Mouse (Mus musculus) hindbrain, embryonic 10.5 days (tissue): ENCODE results near the gene E330014E10Rik. TPM values are rescaled to one million over a fixed set of nuclear protein-coding genes. Genes with fewer than 3 reads are reported as not detected.
"Not testable (repeated sequence)": the region's sequence is repeated elsewhere in the genome, so short reads cannot be mapped to it uniquely, and the experiment has no call there.

ENCODE experiments used
- DNase-seq: peaks from one replicate; pipeline ENCODE4 v3.0.0-alpha.2; 2017; ENCODE audit warnings: low spot score
- H3K27ac ChIP-seq: fragments of 300-500 bp; sonication (generic); 2 replicates; pipeline ENCODE4 v1.5.1; 2016; ENCODE audit warnings: mild to moderate bottlenecking, moderate library complexity
- H3K27me3 ChIP-seq: fragments of 300-500 bp; sonication (generic); 2 replicates; pipeline ENCODE4 v1.6.1; 2016; ENCODE audit warnings: mild to moderate bottlenecking; ENCODE audit not compliant: poor library complexity, insufficient read depth, severe bottlenecking
- H3K36me3 ChIP-seq: fragments of 300-500 bp; sonication (generic); 2 replicates; pipeline ENCODE4 v1.6.1; 2016; ENCODE audit warnings: mild to moderate bottlenecking, moderate library complexity
- H3K4me1 ChIP-seq: fragments of 300-500 bp; sonication (generic); replicated peaks from 2 replicates; pipeline ENCODE4 v1.6.1; 2016; ENCODE audit warnings: mild to moderate bottlenecking
- H3K4me3 ChIP-seq: fragments of 300-500 bp; sonication (generic); 2 replicates; pipeline ENCODE4 v1.5.1; 2016; ENCODE audit warnings: mild to moderate bottlenecking, moderate library complexity
- H3K9me3 ChIP-seq: fragments of 300-500 bp; sonication (generic); 2 replicates; pipeline ENCODE4 v1.6.1; 2016; ENCODE audit warnings: mild to moderate bottlenecking, moderate library complexity
- WGBS: fragments of 180-500 bp; shearing (Covaris S2); methylation state at CpG from one replicate; pipeline ENCODE4 v1.1.7; 2016; 5-methylcytosine and 5-hydroxymethylcytosine counted together
- polyA plus RNA-seq: library from polyadenylated mRNA; unstranded; fragments of >200 nt; fragmentation: Nextera tagmentation; extraction: Ambion mirVana; gene quantifications from 2 replicates; pipeline ENCODE4 v1.2.1, GENCODE M21; 2016

Gene E330014E10Rik
- not detected in 2 replicates for polyA plus RNA-seq

DNA sequence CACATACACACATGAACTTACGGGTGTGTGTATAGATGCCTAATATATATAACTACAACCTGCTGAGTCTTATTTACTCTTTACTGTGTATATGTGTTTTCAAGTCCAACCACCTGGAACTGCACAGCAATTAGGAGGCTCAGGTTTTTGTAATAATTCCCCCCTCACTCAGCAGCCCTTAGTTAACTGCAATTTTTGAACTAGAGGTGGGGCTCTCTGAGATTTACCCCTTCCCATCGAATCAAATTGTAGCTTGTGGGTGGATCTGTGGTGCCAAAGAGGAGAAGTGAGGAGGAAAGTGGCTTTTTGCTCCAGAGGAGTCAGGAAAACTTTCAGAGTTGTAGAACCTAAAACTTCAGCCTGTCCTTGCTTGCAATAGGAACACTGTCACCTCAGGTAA lies at the start of gene E330014E10Rik:
Gene E330014E10Rik (plus strand): TSS at position 301 of the 400 bp plus-strand sequence.
- H3K27ac ChIP-seq, result not testable (repeated sequence)
- WGBS, result no CpG with 5 or more reads among the region's 2 CpGs

DNA sequence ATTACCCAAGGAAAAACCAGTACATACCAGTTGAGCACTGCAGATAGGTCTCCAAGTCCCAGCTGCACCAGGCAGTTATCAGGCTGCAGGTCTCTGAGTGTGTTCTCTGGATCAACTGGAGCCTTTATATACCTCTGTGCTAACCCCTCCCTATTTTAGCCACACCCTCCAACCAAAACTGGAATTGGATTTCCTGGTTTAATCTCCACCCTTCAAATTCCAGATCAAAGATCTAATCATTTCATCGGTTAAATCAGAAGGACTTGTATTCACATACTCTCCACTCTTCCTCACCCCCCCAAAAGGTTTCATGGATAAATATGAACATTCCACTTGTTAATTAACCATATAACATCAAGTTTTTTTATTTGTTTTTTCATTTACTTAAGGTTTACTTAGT lies 39.7 kb upstream of the E330014E10Rik start, which contains the start of gene Gm7978:
Gene Gm7978 (minus strand): TSS at position 101 of the 400 bp plus-strand sequence.
- H3K4me1 ChIP-seq, result not testable (repeated sequence)

More for the DNA sequence above, at the start of gene E330014E10Rik:
- H3K9me3 ChIP-seq, H3K27me3 ChIP-seq, H3K4me1 ChIP-seq, H3K4me3 ChIP-seq, H3K36me3 ChIP-seq, DNase-seq: not testable (repeated sequence)

DNA sequence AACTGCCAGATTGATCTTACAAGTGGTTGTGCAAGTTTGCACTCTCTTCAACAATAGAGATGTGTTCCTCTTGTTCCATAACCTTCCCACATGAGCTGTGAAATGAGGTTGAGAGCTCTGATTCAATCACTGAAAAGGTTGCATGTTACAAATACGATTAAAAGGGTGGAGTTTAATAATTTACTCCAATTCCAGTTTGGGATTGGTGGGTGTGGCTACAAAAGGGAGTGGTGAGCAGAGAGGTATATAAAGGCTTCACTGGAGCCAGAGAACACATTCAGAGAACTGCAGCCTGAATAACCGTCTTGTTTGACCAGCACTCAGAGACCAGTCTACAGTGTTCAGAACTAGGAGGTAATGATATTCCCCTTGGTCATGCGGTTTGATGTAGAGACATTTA lies 34.1 kb upstream of the E330014E10Rik start, which contains the start of gene Gm7982:
Gene Gm7982 (plus strand): TSS at position 301 of the 400 bp plus-strand sequence.
- not testable (repeated sequence) for H3K27me3 ChIP-seq
- no CpG with 5 or more reads among the region's 3 CpGs for WGBS

More for the DNA sequence above, 39.7 kb upstream of the E330014E10Rik start, which contains the start of gene Gm7978:
- H3K27ac ChIP-seq, H3K27me3 ChIP-seq, H3K9me3 ChIP-seq, H3K4me3 ChIP-seq, H3K36me3 ChIP-seq, DNase-seq: not testable (repeated sequence)
- WGBS, result no CpG with 5 or more reads among the region's 1 CpGs

DNA sequence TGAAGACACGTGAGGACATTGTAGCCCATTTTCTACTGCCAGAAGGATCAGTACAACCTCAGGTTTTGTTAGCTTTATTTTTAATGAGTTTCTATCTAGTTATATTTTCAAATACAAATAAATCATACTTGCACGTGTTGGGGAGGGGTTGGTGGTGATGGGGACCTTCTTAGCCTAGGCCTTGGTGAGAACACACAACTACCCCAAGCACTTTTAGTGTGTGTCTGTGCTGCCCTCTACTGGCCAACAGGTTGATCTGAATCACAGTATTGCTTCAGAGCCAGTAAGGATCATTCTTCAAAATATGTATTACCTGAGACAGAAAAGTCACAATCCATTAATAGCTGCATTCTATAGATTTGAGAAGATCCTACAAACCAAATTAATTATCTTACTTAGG lies 35.1 kb downstream of the E330014E10Rik start:
- H3K27ac ChIP-seq, H3K4me3 ChIP-seq, H3K36me3 ChIP-seq, H3K9me3 ChIP-seq, DNase-seq, H3K27me3 ChIP-seq, H3K4me1 ChIP-seq: not testable (repeated sequence)
- WGBS, result 63% methylated on average over 2 of the region's 2 CpGs

More for the DNA sequence above, 34.1 kb upstream of the E330014E10Rik start, which contains the start of gene Gm7982:
- H3K27ac ChIP-seq, H3K4me1 ChIP-seq, DNase-seq, H3K9me3 ChIP-seq, H3K36me3 ChIP-seq, H3K4me3 ChIP-seq: not testable (repeated sequence)

DNA sequence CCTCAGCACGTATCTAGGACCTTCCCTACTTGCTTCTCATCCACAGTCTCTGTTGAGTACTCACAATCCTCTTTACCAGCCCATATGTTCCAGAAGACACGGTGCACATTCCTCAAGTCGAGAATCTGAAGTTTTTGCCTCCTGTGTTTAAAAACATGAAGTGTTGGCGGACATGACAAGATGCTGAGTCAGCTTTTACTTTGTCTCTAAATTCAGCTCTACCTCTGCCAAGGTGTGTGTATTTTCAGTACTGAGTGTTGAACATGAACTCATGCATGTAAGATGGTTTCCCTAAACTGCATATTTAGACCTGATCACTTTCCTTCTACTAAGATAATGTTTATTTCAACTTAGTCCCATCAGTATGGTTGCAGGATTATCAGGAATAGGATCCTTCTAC lies 60.8 kb downstream of the E330014E10Rik start:
- Histone ChIP-seq H3K27ac (no peak overlapping the region), H3K4me3 (no peak overlapping the region), H3K9me3 (peaks cover 11% of the 10 kb centered on the region; the same call in 1 of the 2 replicates), H3K36me3 (no peaks in the 10 kb centered on the region), H3K4me1 (no peaks in the 10 kb centered on the region), H3K27me3 (no peaks in the 10 kb centered on the region)
- 77% methylated on average over 4 of the region's 4 CpGs for whole genome bisulfite sequencing
- no peak for DNase-seq

DNA sequence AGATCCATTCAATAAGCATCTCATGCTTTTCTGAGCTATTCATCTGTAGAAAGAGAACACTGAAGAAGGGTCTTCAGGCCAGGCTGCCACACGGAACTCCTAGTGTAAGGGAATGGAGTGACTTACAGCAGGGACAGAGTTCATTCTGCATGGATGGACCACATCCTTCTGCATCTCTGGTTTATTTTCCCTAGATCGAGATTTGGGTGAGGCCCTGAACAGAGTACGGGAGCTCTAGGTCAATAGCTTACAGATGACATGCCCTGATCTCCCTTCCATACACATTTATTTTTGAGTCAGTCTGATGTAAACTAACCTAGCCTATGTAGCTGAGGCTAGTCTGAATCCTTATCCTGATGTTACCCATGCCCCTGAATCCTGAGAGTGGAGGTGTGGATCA lies 78.2 kb downstream of the E330014E10Rik start:
- Histone ChIP-seq H3K36me3 (no peaks in the 10 kb centered on the region), H3K27me3 (no peaks in the 10 kb centered on the region), H3K27ac (no peak overlapping the region), H3K4me1 (no peaks in the 10 kb centered on the region), H3K9me3 (peaks cover 3% of the 10 kb centered on the region; the same call in 1 of the 2 replicates), H3K4me3 (no peak overlapping the region)
- DNase-seq, result no peak
- WGBS, result 89% methylated on average over 3 of the region's 3 CpGs

Other genes starting within 250 kb of the E330014E10Rik start
- gene Gm7971, start 181.1 kb upstream of the E330014E10Rik start, polyA plus RNA-seq, result not detected in 2 replicates
- gene Gm7978, start 39.8 kb upstream of the E330014E10Rik start, polyA plus RNA-seq, result not detected in 2 replicates
- gene Gm7982, start 34.0 kb upstream of the E330014E10Rik start, polyA plus RNA-seq, result not detected in 2 replicates
- 0.26 and 0.42 TPM in 2 replicates for gene Cxcl13, start 181.0 kb downstream of the E330014E10Rik start, polyA plus RNA-seq